Mouse (Mus musculus) spleen, postnatal 14 days (tissue): ENCODE data around the gene Scaf1.

ENCODE experiments used
- DNase-seq, 2 experiments: peaks; one replicate each; pipeline ENCODE4 v3.0.0; 2021 to 2022; ENCODE audit warnings: low spot score in 2 of 2

Gene Scaf1

DNA sequence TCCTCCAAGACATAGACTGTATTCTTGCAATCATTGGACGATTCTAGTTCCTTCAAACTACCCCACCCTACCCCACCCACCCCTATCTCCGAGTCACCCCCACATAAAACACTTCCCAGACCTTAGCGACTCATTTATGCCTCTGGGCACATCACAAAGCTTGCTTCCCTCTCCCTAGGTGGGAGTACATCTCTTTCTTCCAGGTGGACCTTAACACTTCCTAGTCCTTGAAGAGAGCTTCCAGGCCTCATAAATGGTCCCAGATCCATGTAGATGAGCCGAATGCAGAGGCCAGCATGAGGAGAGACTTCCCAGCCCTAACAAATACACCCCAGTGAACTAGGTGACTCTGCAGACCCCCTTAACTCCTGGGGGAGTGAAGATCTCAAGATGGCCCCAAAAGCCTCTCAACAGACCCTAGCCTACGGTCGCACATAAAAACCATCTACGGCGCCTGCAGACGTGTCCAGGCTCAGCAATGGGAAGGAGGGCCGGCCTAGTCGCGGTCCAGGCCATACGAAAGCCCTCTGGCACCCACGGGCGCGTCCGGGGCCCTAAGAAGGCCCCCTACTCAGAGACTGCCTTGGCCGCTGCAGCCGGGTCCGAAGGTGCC is 713 bp downstream of the Scaf1 start:
- no peak for DNase-seq

DNA sequence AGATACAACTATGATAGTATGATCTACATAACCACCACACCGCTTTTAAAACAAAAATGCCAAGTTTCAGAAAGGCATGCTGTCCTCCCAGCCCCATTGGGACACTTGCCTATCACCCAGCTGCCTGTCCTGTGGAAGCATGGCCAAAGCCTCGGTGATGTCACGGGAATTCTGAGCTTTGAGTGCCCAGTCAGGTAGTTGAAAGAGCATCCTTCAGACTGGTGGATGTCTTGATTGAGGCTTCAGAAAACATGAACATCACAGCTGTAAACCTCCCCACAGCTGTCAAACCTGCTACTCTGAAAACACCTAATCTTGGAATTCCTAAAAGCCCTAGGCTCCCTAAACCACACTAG is 2.1 kb downstream of the Scaf1 start:
- DNase-seq = no peak

DNA sequence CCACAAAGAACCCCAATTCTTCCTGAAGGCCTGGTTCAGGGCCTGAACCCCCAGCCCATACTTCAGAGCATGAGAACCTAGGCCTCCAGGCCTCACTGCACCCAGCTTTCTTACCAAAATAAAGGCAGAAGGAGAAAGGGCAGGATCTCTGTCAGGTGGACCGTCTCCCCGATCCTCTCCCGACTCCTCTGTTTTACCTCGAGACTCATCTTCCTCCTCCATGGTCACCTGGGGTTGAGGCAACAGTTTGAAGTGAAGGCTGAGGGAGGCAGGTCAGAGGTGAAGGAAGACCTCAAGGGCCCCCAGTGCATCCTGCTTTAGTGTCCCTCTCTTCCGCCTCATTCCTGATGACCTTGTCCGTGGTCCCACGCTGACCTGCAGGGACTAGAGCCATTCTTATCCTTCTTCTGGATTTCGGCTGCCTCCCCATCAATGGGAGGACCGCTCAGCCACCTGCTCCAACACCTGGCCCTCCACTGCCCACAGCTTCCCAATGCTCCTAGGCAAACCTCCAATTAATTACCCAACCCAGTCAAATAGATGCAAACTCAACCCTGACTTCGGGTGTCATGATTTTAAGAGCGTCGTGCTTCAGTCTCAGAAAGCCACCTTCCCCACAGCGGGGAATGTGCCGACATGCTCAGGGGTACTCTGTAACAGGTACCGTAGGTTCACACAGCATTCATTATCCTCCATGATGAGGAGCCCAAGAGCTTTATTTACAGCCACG is 2.6 kb downstream of the Scaf1 start:
- no peak for DNase-seq

DNA sequence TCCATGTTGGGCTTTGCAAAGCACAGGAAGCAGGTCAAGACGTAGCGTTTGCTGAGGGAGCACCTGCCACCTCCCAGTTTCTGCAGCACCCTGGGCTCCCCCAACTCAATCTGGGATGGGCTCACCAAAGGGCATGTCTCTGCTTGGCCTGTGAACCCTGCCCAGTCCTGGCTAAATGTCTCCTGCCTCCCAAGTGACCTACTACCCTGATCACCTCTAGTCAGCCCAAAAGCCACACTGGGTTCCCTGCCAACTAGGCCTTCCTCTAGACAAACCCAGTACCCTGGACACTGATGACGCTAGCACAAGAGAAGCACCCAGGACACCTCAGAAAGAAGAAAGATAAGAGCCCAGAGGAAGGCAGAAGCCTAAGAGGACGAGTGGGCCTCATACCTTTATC is 3.3 kb downstream of the Scaf1 start:
- no peak for DNase-seq

DNA sequence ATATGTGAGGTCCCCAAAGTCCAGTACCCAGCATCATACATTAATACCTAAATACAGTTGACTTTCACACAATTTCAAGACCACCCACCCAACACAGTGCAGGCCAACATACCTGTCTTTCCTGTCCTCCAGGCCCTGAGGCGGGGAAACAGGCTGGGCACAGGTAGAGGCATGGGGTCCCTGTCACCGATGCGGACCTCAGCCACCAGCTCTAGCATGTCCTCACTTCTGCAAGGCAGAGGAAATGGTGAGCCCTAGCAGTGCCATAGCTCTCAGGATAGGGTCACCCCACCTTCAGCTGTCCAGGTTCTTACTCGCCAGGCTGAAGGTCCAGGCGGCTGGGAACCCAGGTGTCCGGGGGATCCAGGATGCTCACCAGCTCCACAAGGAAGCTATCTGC is 4.2 kb downstream of the Scaf1 start:
- no peak for DNase-seq

DNA sequence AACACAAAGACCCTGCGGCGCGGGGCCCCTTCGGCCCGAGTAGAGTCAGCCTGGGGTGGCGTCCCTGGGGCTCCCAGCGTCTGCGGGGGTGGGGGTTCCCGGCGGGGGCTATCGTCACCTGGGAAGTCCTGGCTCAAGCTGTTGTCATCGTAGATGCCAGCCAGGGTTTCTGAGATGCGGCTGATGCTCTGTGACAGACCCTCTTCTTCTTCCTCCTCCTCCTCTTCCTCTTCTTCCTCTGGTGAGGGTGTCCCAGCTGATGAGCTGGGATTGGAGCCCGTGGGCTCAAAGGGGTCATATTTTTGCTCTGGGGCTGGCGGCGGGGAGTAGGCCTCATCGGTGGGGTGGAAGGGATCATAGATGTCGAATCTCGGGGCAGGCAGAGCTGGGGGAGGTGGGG is 7.8 kb downstream of the Scaf1 start:
- no peak for DNase-seq

DNA sequence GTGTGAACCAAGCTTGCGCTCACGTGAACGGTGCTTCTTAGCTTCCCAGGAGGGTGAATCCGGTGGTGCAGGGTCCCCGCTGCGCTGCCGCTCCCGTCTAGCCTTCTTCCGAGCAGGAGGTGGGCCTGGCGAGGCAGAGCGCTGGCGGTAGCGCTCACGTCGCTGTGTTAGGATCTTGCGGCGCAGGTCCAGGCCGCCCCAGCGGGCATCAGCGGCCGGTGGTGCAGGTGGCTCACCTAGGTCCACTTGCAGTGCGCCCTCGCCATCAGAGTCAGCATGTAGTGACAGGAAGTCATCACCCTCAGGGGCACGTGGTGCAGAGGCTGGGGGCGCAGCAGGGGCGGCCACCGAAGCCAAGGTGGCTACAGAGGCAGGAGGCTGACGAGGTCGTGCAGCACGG is 8.3 kb downstream of the Scaf1 start:
- DNase-seq = no peak

DNA sequence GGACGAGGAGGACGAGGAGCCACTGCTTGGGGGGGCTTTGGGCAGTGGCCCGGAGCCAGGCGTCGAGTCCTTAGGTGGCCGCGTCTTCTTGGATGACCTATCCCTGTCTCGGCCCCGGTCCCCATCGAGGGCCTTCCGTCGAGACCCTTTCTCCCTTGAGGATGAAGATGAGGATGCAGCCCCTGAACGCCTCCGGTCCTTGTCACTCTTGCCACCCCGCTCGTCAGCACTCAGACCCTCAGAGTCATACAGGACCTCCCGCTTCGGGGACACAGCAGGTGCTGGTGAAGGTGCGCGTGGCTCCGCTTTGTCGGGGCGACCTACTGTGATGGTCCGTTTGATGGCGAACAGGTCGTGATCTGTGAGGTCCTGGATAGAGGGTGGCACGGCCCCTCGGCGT is 9.0 kb downstream of the Scaf1 start:
- DNase-seq = no peak

DNA sequence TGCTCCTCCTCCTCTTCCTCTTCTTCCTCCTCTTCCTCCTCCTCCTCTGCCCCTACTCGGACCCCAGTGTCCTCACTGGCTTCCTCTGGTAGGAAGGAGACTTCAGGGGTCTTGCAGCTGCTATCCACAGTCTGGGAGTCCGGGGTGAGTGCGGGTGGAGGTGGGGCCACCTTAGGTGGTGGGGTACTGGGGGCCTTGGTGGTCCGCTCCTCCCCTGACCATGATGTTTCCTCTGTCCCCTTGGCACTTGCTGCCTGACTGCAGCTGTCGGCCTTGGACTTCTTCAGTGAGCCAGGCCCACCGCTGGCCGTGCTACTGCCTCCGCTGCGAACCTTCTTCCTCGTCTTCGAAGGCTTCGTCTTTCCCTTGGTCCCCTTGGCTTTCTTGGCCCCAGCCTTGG is 9.7 kb downstream of the Scaf1 start:
- DNase-seq = no peak

DNA sequence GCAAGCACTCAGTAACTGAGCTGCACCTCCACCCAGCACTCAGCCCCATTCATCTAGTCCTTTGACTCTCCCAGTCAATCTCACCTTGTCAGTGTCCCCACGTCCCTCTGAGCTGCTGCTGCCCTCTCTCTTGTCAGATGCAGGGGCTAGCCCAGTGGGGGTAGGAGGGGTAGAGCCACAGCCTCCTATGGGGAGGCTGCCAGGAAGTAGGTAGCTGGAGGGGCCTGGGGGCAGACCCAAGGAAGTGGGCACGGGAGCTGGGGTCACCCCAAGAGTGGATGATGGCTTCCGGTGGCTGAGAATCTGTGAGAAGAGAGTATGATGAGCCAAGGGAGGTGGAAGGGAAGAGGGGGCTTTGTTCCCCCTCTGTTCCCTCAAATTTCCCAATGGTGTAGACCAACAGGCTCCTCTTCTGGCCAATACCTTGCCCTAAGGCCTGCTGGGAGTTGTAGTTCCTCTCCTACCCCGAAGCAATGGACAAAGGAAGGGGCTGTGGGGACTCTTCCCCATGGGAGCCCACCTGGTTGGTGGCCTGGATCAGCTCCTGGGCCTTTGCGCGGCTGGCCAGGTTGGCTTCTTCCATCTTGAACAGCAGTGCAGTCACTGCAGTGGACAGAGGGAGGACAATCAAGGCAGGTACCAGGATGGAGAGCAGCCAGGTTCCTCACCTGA is 10.7 kb downstream of the Scaf1 start:
- DNase-seq = no peak

DNA sequence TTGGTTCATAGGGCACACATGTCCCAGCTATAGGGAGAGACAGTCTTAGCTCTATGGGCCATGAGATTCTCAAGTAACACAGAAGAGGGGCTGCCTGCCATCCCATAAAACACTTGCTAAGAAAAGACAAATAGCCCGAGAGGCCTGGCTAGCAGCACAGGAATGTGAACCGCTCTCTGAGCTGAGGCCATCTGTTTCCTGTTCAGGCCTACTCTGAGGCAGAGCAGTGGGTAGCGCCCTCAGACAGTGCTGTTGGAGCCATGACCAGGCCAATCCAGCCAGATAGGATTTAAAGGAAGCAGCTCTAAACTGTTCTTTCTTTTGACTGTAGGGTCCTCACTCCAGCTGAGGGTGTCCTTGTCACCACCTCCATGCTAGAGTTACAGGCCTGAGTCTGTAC is 11.6 kb downstream of the Scaf1 start:
- DNase-seq = no peak

DNA sequence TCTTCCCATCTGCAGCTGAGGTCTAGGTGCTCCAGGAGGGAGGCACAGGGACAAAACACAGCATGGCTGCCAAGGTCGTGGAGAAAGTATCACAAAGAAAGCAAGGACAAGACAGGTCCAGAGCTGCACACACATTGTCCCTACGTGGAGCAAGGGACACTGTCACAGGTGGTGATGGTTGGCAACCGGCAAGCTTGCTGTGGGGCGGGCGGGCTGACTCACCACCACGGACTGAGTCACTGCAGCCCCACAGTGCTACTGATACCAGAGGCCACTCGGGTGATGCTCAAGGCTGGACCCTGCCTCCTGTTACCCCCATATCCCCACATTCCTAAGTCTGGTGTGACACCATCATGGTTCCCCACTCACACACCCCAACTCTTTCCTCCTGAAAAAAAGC is 13.7 kb downstream of the Scaf1 start:
- no peak for DNase-seq

DNA sequence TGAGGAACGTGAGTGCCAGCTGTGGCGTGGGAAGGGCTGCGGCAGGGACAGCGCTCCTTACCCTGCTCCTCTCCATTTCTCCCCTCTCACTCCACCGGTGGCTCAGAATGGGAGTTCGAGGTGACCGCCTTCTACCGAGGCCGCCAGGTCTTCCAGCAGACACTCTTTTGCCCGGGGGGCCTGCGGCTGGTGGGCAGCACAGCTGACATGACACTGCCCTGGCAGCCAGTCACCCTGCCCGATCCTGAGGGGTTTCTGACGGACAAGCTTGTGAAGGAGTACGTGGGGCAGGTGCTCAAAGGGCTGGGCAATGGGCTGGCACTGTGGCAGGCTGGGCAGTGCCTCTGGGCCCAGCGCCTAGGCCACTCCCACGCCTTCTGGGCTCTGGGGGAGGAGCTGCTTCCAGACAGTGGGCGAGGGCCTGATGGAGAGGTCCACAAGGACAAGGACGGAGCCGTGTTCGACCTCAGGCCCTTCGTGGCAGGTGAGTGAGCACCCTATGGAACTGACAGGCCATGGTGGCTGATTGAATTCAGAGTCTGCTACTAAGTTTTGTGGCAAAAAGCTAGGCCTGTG is 15.5 kb downstream of the Scaf1 start:
- no peak for DNase-seq

DNA sequence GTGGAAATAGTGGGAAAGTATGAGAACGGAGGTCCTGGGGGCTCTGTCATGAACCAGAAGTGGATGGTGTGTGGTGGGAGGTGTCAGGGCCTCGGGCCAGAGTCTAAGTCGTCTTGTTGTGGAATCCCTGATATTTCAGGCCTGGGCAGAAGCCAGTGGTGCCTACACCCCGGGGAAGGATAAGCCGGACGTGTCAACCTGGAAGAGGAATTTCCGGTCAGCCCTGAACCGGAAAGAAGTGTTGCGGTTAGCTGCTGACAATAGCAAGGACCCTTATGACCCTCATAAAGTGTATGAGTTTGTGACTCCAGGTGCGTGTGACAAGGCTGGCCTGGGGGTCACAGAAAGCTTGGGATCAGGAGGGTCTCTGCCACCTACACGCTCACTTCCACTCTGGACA is 16.4 kb downstream of the Scaf1 start:
- no peak for DNase-seq

DNA sequence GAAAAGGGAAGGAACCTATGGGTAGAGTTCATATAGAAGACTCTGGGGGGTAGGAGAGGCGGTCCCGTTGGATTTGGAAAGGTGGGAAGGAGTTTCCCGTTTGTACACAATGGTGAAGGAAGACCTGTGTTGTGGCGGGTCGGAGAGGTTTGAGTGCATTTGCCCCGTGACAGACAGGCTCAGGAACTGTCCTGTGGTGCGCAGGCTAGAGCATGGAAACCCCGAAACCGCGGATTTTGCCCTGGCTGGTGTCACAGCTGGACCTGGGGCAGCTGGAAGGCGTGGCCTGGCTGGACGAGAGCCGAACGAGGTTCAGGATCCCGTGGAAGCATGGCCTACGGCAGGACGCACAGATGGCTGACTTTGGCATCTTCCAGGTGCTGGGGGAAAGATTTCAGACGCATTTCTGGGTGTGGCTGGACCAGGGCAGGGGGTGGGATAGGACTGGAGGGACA is 17.6 kb downstream of the Scaf1 start, which contains the start of gene Bcl2l12:
Bcl2l12 (minus strand) TSS at position 212 of the 455 bp plus-strand sequence.
- DNase-seq = peak in 1 of 2 experiments; percentile 32

DNA sequence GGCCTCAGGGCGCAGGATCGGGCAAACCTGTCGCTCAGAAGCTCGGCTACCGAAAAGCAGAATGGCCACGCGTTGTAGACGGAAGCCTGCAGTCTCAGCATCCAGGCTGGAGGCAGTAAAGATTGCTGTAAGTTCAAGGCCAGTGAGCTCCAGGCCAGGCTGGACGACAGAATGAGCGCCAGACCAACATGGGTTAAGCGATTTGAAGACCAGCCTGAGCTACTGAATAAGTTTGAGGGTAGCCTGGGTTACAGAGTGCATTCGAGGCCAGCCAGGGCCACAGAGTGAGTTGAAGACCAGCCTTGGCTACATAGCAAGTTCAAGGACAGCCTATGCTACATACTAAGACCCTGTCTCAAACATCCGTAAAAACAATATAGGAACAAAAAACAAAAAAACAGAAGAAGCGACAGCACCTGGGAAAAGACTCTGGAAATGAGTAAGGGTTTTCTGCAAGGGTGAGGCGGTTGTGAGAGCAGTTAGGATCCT is 18.2 kb downstream of the Scaf1 start:
- no peak for DNase-seq

DNA sequence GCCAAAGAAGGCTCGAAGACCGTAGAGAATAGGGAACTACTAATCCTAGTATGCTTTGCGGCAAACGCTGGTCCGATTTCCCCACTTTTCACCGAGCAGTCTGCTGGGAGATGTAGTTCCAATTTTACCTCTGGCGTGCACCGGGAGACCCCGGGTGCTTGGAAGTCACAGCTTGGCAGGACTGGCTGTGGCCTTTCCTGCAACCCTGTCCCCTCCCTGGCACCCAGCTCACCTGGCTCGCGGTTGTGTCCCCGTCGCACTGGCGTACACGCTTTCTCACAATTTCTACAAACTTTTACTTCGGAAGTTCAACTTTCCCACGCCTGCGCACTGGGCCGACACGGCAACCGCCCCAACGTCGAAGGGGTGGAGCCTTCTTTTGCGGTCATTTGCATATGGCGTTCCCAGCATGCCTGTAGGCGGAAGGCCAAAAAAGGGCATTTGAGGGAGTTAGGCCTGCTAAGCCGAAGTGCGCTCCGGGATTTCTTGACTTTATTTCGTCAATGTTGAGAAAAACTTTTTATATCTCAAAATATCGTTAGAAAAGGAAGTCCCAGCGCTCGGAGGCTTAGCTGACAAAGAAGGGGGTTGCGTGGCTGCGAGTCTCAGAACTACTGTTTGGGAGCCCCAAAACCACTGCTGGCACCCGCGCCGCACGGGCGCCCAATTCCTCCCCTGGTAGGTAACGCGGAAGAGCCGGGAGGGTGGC is 18.8 kb downstream of the Scaf1 start, which contains the start of gene Irf3:
Irf3 (plus strand) TSS at position 418 of the 709 bp plus-strand sequence.
- DNase-seq = peak; percentile 93 to 97

DNA sequence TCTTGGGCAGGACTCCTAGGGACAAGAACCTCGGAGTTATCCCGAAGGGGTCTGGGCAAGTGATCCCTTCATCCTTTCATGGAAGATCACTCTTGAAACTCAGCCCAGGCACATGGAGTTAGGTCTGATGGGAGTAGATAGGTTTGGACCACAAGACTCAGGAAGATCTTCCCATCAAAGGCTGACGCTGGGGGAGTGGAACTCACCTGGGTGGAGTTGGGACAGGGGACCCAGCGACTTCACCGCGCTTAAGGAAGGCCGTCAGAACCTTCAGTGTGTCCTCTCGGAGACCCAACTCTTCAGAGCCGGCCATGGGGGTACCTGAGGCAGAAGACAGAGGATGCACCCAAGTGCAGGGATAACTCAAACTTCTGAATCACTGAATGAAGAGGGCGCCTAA is 19.5 kb downstream of the Scaf1 start:
- DNase-seq = no peak

DNA sequence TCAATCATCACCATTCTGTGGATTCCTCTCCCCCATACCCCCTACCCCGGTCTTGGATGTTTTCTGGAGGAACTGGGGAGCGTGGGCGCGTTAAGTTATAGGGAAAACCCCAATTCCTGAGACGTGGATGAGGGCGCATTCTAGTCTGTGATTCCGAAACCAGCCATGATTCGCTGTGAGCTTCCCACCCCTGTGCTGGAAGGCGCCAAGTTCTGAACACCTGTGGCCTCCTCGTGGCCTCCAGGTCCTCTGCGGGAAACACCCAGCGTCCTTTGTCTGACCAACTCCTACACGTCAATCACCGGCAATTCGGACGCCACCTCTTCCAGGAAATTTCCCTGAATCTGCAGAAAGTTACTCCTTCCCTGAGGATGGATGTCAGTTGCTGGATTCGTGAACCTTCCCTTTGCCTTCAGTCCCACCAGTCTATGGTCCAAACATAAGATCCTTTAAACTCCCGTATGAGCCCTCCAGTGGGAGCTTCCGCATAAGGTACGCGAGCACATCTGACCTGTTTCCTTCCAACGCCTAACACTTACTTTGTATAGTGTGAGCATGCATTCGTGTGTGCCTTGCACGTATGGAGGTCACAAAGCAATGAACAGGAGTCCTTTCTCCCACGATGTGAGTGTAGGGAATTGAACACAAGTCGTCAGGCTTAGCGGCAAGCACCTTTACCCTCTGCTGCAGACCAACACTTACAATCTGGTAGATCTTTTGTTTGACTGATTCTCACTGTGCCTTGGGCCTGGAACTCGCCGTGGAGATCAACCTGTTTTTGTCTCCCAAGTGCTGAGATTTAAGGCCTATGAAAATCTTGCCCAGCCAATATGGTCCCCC is 29.1 kb downstream of the Scaf1 start:
- DNase-seq = no peak

DNA sequence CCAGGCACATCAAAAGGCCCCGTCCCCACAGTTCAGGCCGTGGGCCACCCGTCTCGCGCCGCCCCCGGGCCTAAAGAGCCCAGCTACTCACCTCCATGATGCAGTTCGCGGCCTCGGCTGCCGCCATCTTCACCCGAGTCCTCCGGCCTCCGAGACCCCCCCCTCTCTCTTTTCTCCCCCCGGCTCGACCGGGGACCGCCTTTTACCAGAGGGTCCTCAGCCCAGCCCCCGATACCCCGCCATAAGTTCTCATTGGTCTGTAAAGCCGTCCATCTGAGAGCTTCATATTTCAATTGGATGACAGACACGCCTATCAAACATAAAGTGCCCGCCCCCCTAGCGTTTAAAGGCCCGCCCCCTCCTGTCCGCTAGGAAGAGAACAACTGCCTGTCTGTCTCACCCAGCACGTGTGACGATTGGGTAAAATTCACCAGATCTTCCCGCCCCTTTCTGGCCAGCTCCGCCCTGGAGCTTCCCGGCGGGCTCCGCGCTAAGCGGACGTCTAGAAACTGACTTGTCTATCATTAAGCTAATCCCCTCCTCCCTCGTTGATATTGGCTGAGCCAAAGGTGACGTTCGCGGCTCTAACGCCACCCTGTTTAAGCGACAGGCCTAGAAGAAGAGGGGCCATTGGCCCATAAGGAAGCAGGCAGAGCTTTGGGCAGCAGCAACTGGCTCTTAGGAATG is 29.8 kb downstream of the Scaf1 start, which contains the start of gene Prmt1:
Prmt1 (minus strand) TSS at position 377 of the 687 bp plus-strand sequence.
- peak; percentile 92 for DNase-seq
